Mouse (Mus musculus): ENCODE data around the gene Mettl6. TPM values are rescaled to one million over a fixed set of nuclear protein-coding genes. Genes with fewer than 3 reads are reported as not detected.

The Mettl6 gene
- polyA plus RNA-seq, 1 experiment, result 18.8 TPM

- TF ChIP-seq POLR2A (IDR thresholded peaks at IDR 0.05; ENCODE audit: extremely low read depth, insufficient read depth, low read length), result peak; percentile 66
- peak; percentile 34 for TF ChIP-seq CTCF (IDR thresholded peaks at IDR 0.05; ENCODE audit: extremely low read depth, insufficient read depth, low read length)
- Histone ChIP-seq H3K27ac (ENCODE audit: insufficient read depth, low read length) (peak within 1 kb of the TSS; percentile 91), H3K4me3 (ENCODE audit: insufficient read depth, low read length) (peak within 1 kb of the TSS; percentile 63), H3K4me1 (ENCODE audit: control insufficient read depth, insufficient read depth, low read length) (0 out of 2 replicates have a peak, but pooled peaks cover 3% of the 10 kb centered on the region)
These were observed 58.7 kb downstream of the Mettl6 start, which contains the start of gene Sh3bp5 for GRCm38 (mm10) chr14:31435930-31436693. Sh3bp5 (minus strand) TSS chr14:31436078.

- Histone ChIP-seq H3K4me3 (ENCODE audit: insufficient read depth, low read length) (peak overlapping the region; percentile 63), H3K27ac (ENCODE audit: insufficient read depth, low read length) (peak overlapping the region; percentile 91), H3K4me1 (ENCODE audit: control insufficient read depth, insufficient read depth, low read length) (peaks cover 3% of the 10 kb centered on the region; the same call in 1 of the 2 replicates)
- TF ChIP-seq CTCF (IDR thresholded peaks at IDR 0.05; ENCODE audit: extremely low read depth, insufficient read depth, low read length) (no peak), POLR2A (IDR thresholded peaks at IDR 0.05; ENCODE audit: extremely low read depth, insufficient read depth, low read length) (0 out of 2 replicates have a peak, but pooled peaks have one; percentile 16)
These were observed 59.6 kb downstream of the Mettl6 start for GRCm38 (mm10) chr14:31435018-31435915.

- Histone ChIP-seq H3K27ac (ENCODE audit: insufficient read depth, low read length) (no peak overlapping the region), H3K4me3 (ENCODE audit: insufficient read depth, low read length) (peak overlapping the region; percentile 63; the same call in 1 of the 2 replicates), H3K4me1 (ENCODE audit: control insufficient read depth, insufficient read depth, low read length) (peaks cover 3% of the 10 kb centered on the region; the same call in 1 of the 2 replicates)
- TF ChIP-seq POLR2A (IDR thresholded peaks at IDR 0.05; ENCODE audit: extremely low read depth, insufficient read depth, low read length) (no peak), CTCF (IDR thresholded peaks at IDR 0.05; ENCODE audit: extremely low read depth, insufficient read depth, low read length) (no peak)
These were observed 60.4 kb downstream of the Mettl6 start for GRCm38 (mm10) chr14:31434426-31434825.

- TF ChIP-seq CTCF (IDR thresholded peaks at IDR 0.05; ENCODE audit: extremely low read depth, insufficient read depth, low read length) (no peak), POLR2A (IDR thresholded peaks at IDR 0.05; ENCODE audit: extremely low read depth, insufficient read depth, low read length) (no peak)
- Histone ChIP-seq H3K27ac (ENCODE audit: insufficient read depth, low read length) (no peak overlapping the region), H3K4me3 (ENCODE audit: insufficient read depth, low read length) (peak overlapping the region; percentile 63; the same call in 1 of the 2 replicates), H3K4me1 (ENCODE audit: control insufficient read depth, insufficient read depth, low read length) (peaks cover 3% of the 10 kb centered on the region; the same call in 1 of the 2 replicates)
These were observed 60.9 kb downstream of the Mettl6 start for GRCm38 (mm10) chr14:31433851-31434360.

- TF ChIP-seq POLR2A (IDR thresholded peaks at IDR 0.05; ENCODE audit: extremely low read depth, insufficient read depth, low read length) (no peak), CTCF (IDR thresholded peaks at IDR 0.05; ENCODE audit: extremely low read depth, insufficient read depth, low read length) (no peak)
- Histone ChIP-seq H3K4me1 (ENCODE audit: control insufficient read depth, insufficient read depth, low read length) (peaks cover 7% of the 10 kb centered on the region), H3K27ac (ENCODE audit: insufficient read depth, low read length) (no peak overlapping the region), H3K4me3 (ENCODE audit: insufficient read depth, low read length) (no peak overlapping the region)
These were observed 61.7 kb downstream of the Mettl6 start for GRCm38 (mm10) chr14:31433126-31433525.

GRCm38 (mm10) chr14:31432424-31432823 is 62.4 kb downstream of the Mettl6 start:
- TF ChIP-seq CTCF (IDR thresholded peaks at IDR 0.05; ENCODE audit: extremely low read depth, insufficient read depth, low read length) (no peak), POLR2A (IDR thresholded peaks at IDR 0.05; ENCODE audit: extremely low read depth, insufficient read depth, low read length) (no peak)
- no peak overlapping the region for H3K27ac ChIP-seq (ENCODE audit: insufficient read depth, low read length)
- peaks cover 10% of the 10 kb centered on the region for H3K4me1 ChIP-seq (ENCODE audit: control insufficient read depth, insufficient read depth, low read length)
- no peak overlapping the region for H3K4me3 ChIP-seq (ENCODE audit: insufficient read depth, low read length)

- no peak overlapping the region for H3K27ac ChIP-seq (ENCODE audit: insufficient read depth, low read length)
- TF ChIP-seq CTCF (IDR thresholded peaks at IDR 0.05; ENCODE audit: extremely low read depth, insufficient read depth, low read length) (no peak), POLR2A (IDR thresholded peaks at IDR 0.05; ENCODE audit: extremely low read depth, insufficient read depth, low read length) (no peak)
- no peak overlapping the region for H3K4me3 ChIP-seq (ENCODE audit: insufficient read depth, low read length)
- peaks cover 13% of the 10 kb centered on the region for H3K4me1 ChIP-seq (ENCODE audit: control insufficient read depth, insufficient read depth, low read length)
These were observed 63.0 kb downstream of the Mettl6 start for GRCm38 (mm10) chr14:31431789-31432330.

GRCm38 (mm10) chr14:31429004-31429395 is 65.8 kb downstream of the Mettl6 start:
- no peak overlapping the region for H3K4me3 ChIP-seq (ENCODE audit: insufficient read depth, low read length)
- H3K4me1 ChIP-seq (ENCODE audit: control insufficient read depth, insufficient read depth, low read length), result peaks cover 15% of the 10 kb centered on the region
- H3K27ac ChIP-seq (ENCODE audit: insufficient read depth, low read length), result peak overlapping the region; percentile 17
- TF ChIP-seq POLR2A (IDR thresholded peaks at IDR 0.05; ENCODE audit: extremely low read depth, insufficient read depth, low read length) (no peak), CTCF (IDR thresholded peaks at IDR 0.05; ENCODE audit: extremely low read depth, insufficient read depth, low read length) (no peak)
